Mouse (Mus musculus): Measurements from ENCODE around the gene Lmf1.

GRCm38 (mm10) chr17:25559634-25560033, 19.3 kb upstream of the Lmf1 start:
- TF ChIP-seq CTCF (IDR thresholded peaks at IDR 0.05; ENCODE audit: control insufficient read depth, insufficient read depth, low read length) (no peak), POLR2A (IDR thresholded peaks at IDR 0.05; ENCODE audit: borderline replicate concordance, control insufficient read depth, low read depth, low read length) (no peak)

Measured in bone marrow, adult 2 months (tissue).